Mouse (Mus musculus): ENCODE results near the gene Sema4g. TPM values are rescaled to one million over a fixed set of nuclear protein-coding genes. Genes with fewer than 3 reads are reported as not detected.

The Sema4g gene
- not detected in 2 replicates for total RNA-seq (2023)

GRCm38 (mm10) chr19:44988831-44989566, at the start of gene Sema4g:
Sema4g (plus strand) TSS chr19:44989101.

GRCm38 (mm10) chr19:45005444-45005843, 16.5 kb downstream of the Sema4g start, which contains the start of gene Twnk:
Twnk (plus strand) TSS chr19:45005663.

GRCm38 (mm10) chr19:45005957-45006712, 17.2 kb downstream of the Sema4g start, which contains the start of gene Mrpl43:
Mrpl43 (minus strand) TSS chr19:45006442.

DNA sequence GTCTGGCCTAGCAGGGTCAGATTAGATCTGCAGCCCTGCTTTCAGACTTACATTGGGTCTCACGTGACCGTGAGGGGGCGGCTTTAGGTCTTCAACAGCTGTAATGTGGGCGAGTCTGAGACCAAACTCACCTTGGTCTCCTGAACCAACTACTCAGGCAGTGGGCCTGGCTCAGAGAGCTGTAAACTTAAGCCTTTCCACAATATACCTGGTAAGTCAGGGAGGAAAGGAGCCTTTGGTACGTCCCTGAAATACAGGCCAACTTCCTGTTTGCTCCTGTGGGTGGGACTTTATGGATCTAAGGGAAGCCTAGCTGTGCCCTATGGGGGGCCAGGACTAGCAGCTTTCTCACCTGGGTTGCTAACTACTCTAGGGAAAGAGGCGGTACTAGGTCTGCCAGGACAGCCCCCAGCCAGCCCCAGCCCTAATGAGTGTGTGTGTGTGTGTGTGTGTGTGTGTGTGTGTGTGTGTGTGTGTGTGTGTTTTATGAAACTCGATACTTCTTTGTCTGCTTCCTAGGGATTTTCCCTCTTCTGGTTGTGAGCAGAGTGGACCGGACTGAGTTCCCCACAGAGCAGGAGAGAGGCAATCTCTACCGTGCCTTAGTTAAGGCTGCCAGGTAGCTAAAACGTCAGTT, 25.6 kb downstream of the Sema4g start, which contains the start of gene Lzts2:
TSS of gene Lzts2 (plus strand) at position 80 of the 637 bp plus-strand sequence.

GRCm38 (mm10) chr19:45045651-45046050, 56.8 kb downstream of the Sema4g start, which contains the start of gene Pdzd7:
Pdzd7 (minus strand) TSS chr19:45045717.

GRCm38 (mm10) chr19:45047417-45047934, 58.6 kb downstream of the Sema4g start, which contains the start of gene Sfxn3:
Sfxn3 (plus strand) TSS chr19:45047503.

Other genes with a start within 250 kb of the Sema4g start
- not detected in 2 replicates for gene Pax2, start 233.1 kb upstream of the Sema4g start, total RNA-seq (2023)
- 22.5 and 30.9 TPM in 2 replicates for gene Slf2, start 58.0 kb upstream of the Sema4g start, total RNA-seq (2023)
- 5.9 and 7.2 TPM in 2 replicates for gene Twnk, start 16.6 kb downstream of the Sema4g start, total RNA-seq (2023)
- gene Mrpl43, start 17.3 kb downstream of the Sema4g start, total RNA-seq (2023), result 35.2 and 44.8 TPM in 2 replicates
- gene Lzts2, start 25.3 kb downstream of the Sema4g start, total RNA-seq (2023), result 0.16 and 0.43 TPM in 2 replicates
- gene Pdzd7, start 56.6 kb downstream of the Sema4g start, total RNA-seq (2023), result not detected in 2 replicates
- gene Sfxn3, start 58.4 kb downstream of the Sema4g start, total RNA-seq (2023), result 14.5 and 17.5 TPM in 2 replicates
- gene Kazald1, start 86.1 kb downstream of the Sema4g start, total RNA-seq (2023), result 0.57 TPM in 1 of 2 replicates, not detected in the other
- not detected in 2 replicates for gene Tlx1, start 161.6 kb downstream of the Sema4g start, total RNA-seq (2023)
- not detected in 2 replicates for gene Lbx1, start 246.7 kb downstream of the Sema4g start, total RNA-seq (2023)